Mouse (Mus musculus): Measurements from ENCODE around the gene Slc25a26. TPM values are rescaled to one million over a fixed set of nuclear protein-coding genes. Genes with fewer than 3 reads are reported as not detected.
"Not testable (repeated sequence)": the region's sequence is repeated elsewhere in the genome, so short reads cannot be mapped to it uniquely, and the experiment has no call there.

Slc25a26 gene
- polyA plus RNA-seq, 1 experiment, result 9.1 TPM

GRCm38 (mm10) chr6:94532086-94532485 lies 32.0 kb downstream of the Slc25a26 start:
- TF ChIP-seq POLR2A (IDR thresholded peaks at IDR 0.05; ENCODE audit: borderline replicate concordance, extremely low read depth, insufficient read depth, insufficient read length, poor library complexity, severe bottlenecking) (no peak), CTCF (IDR thresholded peaks at IDR 0.05; ENCODE audit: borderline replicate concordance, extremely low read depth, insufficient read depth, insufficient read length) (no peak)
- no peak for DNase-seq (ENCODE audit: low read depth)

- peak; percentile 63 for DNase-seq (ENCODE audit: low read depth)
- TF ChIP-seq CTCF (IDR thresholded peaks at IDR 0.05; ENCODE audit: borderline replicate concordance, extremely low read depth, insufficient read depth, insufficient read length) (no peak), POLR2A (IDR thresholded peaks at IDR 0.05; ENCODE audit: borderline replicate concordance, extremely low read depth, insufficient read depth, insufficient read length, poor library complexity, severe bottlenecking) (no peak)
Measured at GRCm38 (mm10) chr6:94536478-94536877, 36.3 kb downstream of the Slc25a26 start.

- DNase-seq (ENCODE audit: low read depth), result no peak
- no peak for TF ChIP-seq POLR2A (IDR thresholded peaks at IDR 0.05; ENCODE audit: borderline replicate concordance, extremely low read depth, insufficient read depth, insufficient read length, poor library complexity, severe bottlenecking)
Measured at GRCm38 (mm10) chr6:94537652-94538051, 37.5 kb downstream of the Slc25a26 start.

- no peak for TF ChIP-seq POLR2A (IDR thresholded peaks at IDR 0.05; ENCODE audit: borderline replicate concordance, extremely low read depth, insufficient read depth, insufficient read length, poor library complexity, severe bottlenecking)
- no peak for TF ChIP-seq CTCF (IDR thresholded peaks at IDR 0.05; ENCODE audit: borderline replicate concordance, extremely low read depth, insufficient read depth, insufficient read length)
- DNase-seq (ENCODE audit: low read depth), result no peak
Measured at GRCm38 (mm10) chr6:94540090-94540489, 40.0 kb downstream of the Slc25a26 start.

- no peak for TF ChIP-seq POLR2A (IDR thresholded peaks at IDR 0.05; ENCODE audit: borderline replicate concordance, extremely low read depth, insufficient read depth, insufficient read length, poor library complexity, severe bottlenecking)
- no peak for TF ChIP-seq CTCF (IDR thresholded peaks at IDR 0.05; ENCODE audit: borderline replicate concordance, extremely low read depth, insufficient read depth, insufficient read length)
- DNase-seq (ENCODE audit: low read depth), result no peak
Measured at GRCm38 (mm10) chr6:94540615-94541014, 40.5 kb downstream of the Slc25a26 start.

GRCm38 (mm10) chr6:94541133-94541532 lies 41.0 kb downstream of the Slc25a26 start:
- TF ChIP-seq CTCF (IDR thresholded peaks at IDR 0.05; ENCODE audit: borderline replicate concordance, extremely low read depth, insufficient read depth, insufficient read length), result no peak
- TF ChIP-seq POLR2A (IDR thresholded peaks at IDR 0.05; ENCODE audit: borderline replicate concordance, extremely low read depth, insufficient read depth, insufficient read length, poor library complexity, severe bottlenecking), result no peak
- no peak for DNase-seq (ENCODE audit: low read depth)

- no peak for DNase-seq (ENCODE audit: low read depth)
- TF ChIP-seq POLR2A (IDR thresholded peaks at IDR 0.05; ENCODE audit: borderline replicate concordance, extremely low read depth, insufficient read depth, insufficient read length, poor library complexity, severe bottlenecking), result no peak
- TF ChIP-seq CTCF (IDR thresholded peaks at IDR 0.05; ENCODE audit: borderline replicate concordance, extremely low read depth, insufficient read depth, insufficient read length), result no peak
Measured at GRCm38 (mm10) chr6:94541854-94542253, 41.7 kb downstream of the Slc25a26 start.

- DNase-seq (ENCODE audit: low read depth), result peak; percentile 86
- TF ChIP-seq CTCF (IDR thresholded peaks at IDR 0.05; ENCODE audit: borderline replicate concordance, extremely low read depth, insufficient read depth, insufficient read length), result peak; percentile 73; the same call in 1 of the 2 replicates
- TF ChIP-seq POLR2A (IDR thresholded peaks at IDR 0.05; ENCODE audit: borderline replicate concordance, extremely low read depth, insufficient read depth, insufficient read length, poor library complexity, severe bottlenecking), result no peak
Measured at GRCm38 (mm10) chr6:94543902-94544840, 44.0 kb downstream of the Slc25a26 start.

GRCm38 (mm10) chr6:94547239-94547638 lies 47.1 kb downstream of the Slc25a26 start:
- TF ChIP-seq CTCF (IDR thresholded peaks at IDR 0.05; ENCODE audit: borderline replicate concordance, extremely low read depth, insufficient read depth, insufficient read length) (no peak), POLR2A (IDR thresholded peaks at IDR 0.05; ENCODE audit: borderline replicate concordance, extremely low read depth, insufficient read depth, insufficient read length, poor library complexity, severe bottlenecking) (no peak)
- no peak for DNase-seq (ENCODE audit: low read depth)

GRCm38 (mm10) chr6:94550298-94550697 lies 50.2 kb downstream of the Slc25a26 start:
- TF ChIP-seq CTCF (IDR thresholded peaks at IDR 0.05; ENCODE audit: borderline replicate concordance, extremely low read depth, insufficient read depth, insufficient read length) (no peak), POLR2A (IDR thresholded peaks at IDR 0.05; ENCODE audit: borderline replicate concordance, extremely low read depth, insufficient read depth, insufficient read length, poor library complexity, severe bottlenecking) (no peak)
- DNase-seq (ENCODE audit: low read depth), result peak; percentile 68

- DNase-seq (ENCODE audit: low read depth), result no peak
- TF ChIP-seq CTCF (IDR thresholded peaks at IDR 0.05; ENCODE audit: borderline replicate concordance, extremely low read depth, insufficient read depth, insufficient read length) (no peak), POLR2A (IDR thresholded peaks at IDR 0.05; ENCODE audit: borderline replicate concordance, extremely low read depth, insufficient read depth, insufficient read length, poor library complexity, severe bottlenecking) (no peak)
Measured at GRCm38 (mm10) chr6:94550851-94551250, 50.7 kb downstream of the Slc25a26 start.

- no peak for DNase-seq (ENCODE audit: low read depth)
- TF ChIP-seq CTCF (IDR thresholded peaks at IDR 0.05; ENCODE audit: borderline replicate concordance, extremely low read depth, insufficient read depth, insufficient read length) (no peak), POLR2A (IDR thresholded peaks at IDR 0.05; ENCODE audit: borderline replicate concordance, extremely low read depth, insufficient read depth, insufficient read length, poor library complexity, severe bottlenecking) (no peak)
Measured at GRCm38 (mm10) chr6:94553085-94553484, 53.0 kb downstream of the Slc25a26 start.

- DNase-seq (ENCODE audit: low read depth), result not testable (repeated sequence)
Measured at GRCm38 (mm10) chr6:94558603-94559002, 58.5 kb downstream of the Slc25a26 start.
